Mouse (Mus musculus) liver, embryonic 14.5 days (tissue): ENCODE measurements at regions not wholly inside any gene's neighbourhood (a gene's known extent, or its start where the extent isn't known, plus 50 kb on each side); places are given as distances from the start of the nearest gene placed in this dataset.

ENCODE experiments used
- CTCF ChIP-seq: IDR thresholded peaks from 2 replicates; pipeline ENCODE4 v1.5.1; 2016; ENCODE audit warnings: antibody characterized with exemption, low read depth, control low read depth
- EP300 ChIP-seq: IDR thresholded peaks from 2 replicates; pipeline ENCODE4 v1.6.1; 2016; ENCODE audit warnings: antibody characterized with exemption, low read depth

GRCm38 (mm10) chr9:115492431-115493171 is 182.4 kb upstream of the Stt3b start:
- TF ChIP-seq CTCF (no peak), EP300 (no peak)
